Mouse (Mus musculus): Measurements from ENCODE around the gene Olfr65.

GRCm38 (mm10) chr7:103928525-103928924 is 25.2 kb downstream of the Olfr65 start, which contains the start of gene Olfr631:
- TF ChIP-seq CTCF (IDR thresholded peaks at IDR 0.05; ENCODE audit: insufficient read depth, low read length) (no peak), POLR2A (IDR thresholded peaks at IDR 0.05; ENCODE audit: borderline replicate concordance, extremely low read depth, low read depth, low read length) (no peak)
